Mouse (Mus musculus): ENCODE results near the gene Slc26a10.

GRCm38 (mm10) chr10:127196392-127196791 is 15.9 kb upstream of the Slc26a10 start:
- TF ChIP-seq CTCF (IDR thresholded peaks at IDR 0.05; ENCODE audit: extremely low read depth, insufficient read length, insufficient replicate concordance, low read depth, low read length) (no peak), POLR2A (IDR thresholded peaks at IDR 0.05; ENCODE audit: low read depth, low read length) (no peak)
